In genomic region chr5:120433135-120433760, GRCm38 (mm10) we compare ENCODE assay signal across 20 mouse cellular contexts. TPM values are rescaled to one million over a fixed set of nuclear protein-coding genes. Genes with fewer than 3 reads are reported as not detected.
DNase-seq lines count a peak whose midpoint lies in the region; ATAC-seq lines count a peak whose summit lies in the region.
"Had no signal": no experiment of that assay in that cellular context is flagged by ENCODE, and none has a peak within 500 bp of the region (broad histone marks: within the 10 kb centered on the region; RNA-seq: fewer than 3 reads in every experiment).

No protein-coding gene starts in this region.

- peak overlapping the region; percentile 88; the same call in 1 of the 2 replicates for H3K27ac ChIP-seq in forebrain, embryonic 12.5 days
- H3K27ac ChIP-seq in hindbrain, embryonic 14.5 days = peak overlapping the region; percentile 95
- peak overlapping the region; percentile 97 for H3K27ac ChIP-seq in midbrain, embryonic 14.5 days (replicated peaks; ENCODE audit: low read depth, low read length)
- H3K27ac ChIP-seq: kidney, postnatal 0 days; liver, embryonic 14.5 days had no signal

- WGBS in forebrain, embryonic 12.5 days = under 1% methylated on average over 13 of the region's 13 CpGs
- WGBS in hindbrain, embryonic 14.5 days = 2% methylated on average over 13 of the region's 13 CpGs
- 1% methylated on average over 13 of the region's 13 CpGs for WGBS in midbrain, embryonic 14.5 days

- DNase-seq in ZHBTc4 (ENCODE audit: low read depth, low spot score) = peak; percentile 60
- no peak for DNase-seq in hindbrain, embryonic 14.5 days (ENCODE audit: low spot score)
- peak; percentile 62 for DNase-seq in midbrain, embryonic 14.5 days
- no peak for DNase-seq in T-cell, adult 2 months (ENCODE audit: low spot score)
- no peak for DNase-seq in kidney, postnatal 10 days
- no peak for DNase-seq in layer of hippocampus, adult 9-11 months
- no peak for DNase-seq in layer of hippocampus, postnatal 10 days (ENCODE audit: low spot score in 2 of 2)
- DNase-seq: gastrocnemius, postnatal 36 days; left cerebral cortex, postnatal 4 days; lung, postnatal 10 days; thymus, adult 18-20 months had no signal

- ATAC-seq in forebrain, embryonic 12.5 days (ENCODE audit: low FRiP score) = no peak
- no peak for ATAC-seq in hindbrain, embryonic 14.5 days (ENCODE audit: low FRiP score)
- ATAC-seq in midbrain, embryonic 14.5 days (ENCODE audit: low FRiP score, low TSS enrichment) = no peak
- ATAC-seq: activated CD4-positive, CD25-positive, alpha-beta regulatory T cell, adult 4 months had no signal

- H3K36me3 ChIP-seq in forebrain, embryonic 12.5 days (replicated peaks) = no peaks in the 10 kb centered on the region
- peaks cover 10% of the 10 kb centered on the region; the same call in 1 of the 2 replicates for H3K36me3 ChIP-seq in hindbrain, embryonic 14.5 days (replicated peaks; ENCODE audit: control insufficient read depth, insufficient read depth)
- peaks cover 17% of the 10 kb centered on the region for H3K36me3 ChIP-seq in midbrain, embryonic 14.5 days (ENCODE audit: control insufficient read depth, insufficient read depth, low read length)
- H3K36me3 ChIP-seq: G1E had no signal

- peaks cover 50% of the 10 kb centered on the region for H3K4me1 ChIP-seq in forebrain, embryonic 12.5 days
- no peaks in the 10 kb centered on the region; the same call in 1 of the 2 replicates for H3K4me1 ChIP-seq in hindbrain, embryonic 14.5 days (replicated peaks; ENCODE audit: control insufficient read depth, insufficient read depth, low read length)
- H3K4me1 ChIP-seq in midbrain, embryonic 14.5 days (ENCODE audit: control insufficient read depth, insufficient read depth, low read length) = 0 out of 2 replicates have a peak, but pooled peaks cover 6% of the 10 kb centered on the region

- H3K4me2 ChIP-seq in forebrain, embryonic 12.5 days = peak overlapping the region; percentile 74
- peak overlapping the region; percentile 71 for H3K4me2 ChIP-seq in hindbrain, embryonic 14.5 days (replicated peaks)
- H3K4me2 ChIP-seq in midbrain, embryonic 14.5 days (ENCODE audit: low read length) = peak overlapping the region; percentile 72

- H3K9me3 ChIP-seq in forebrain, embryonic 12.5 days = no peaks in the 10 kb centered on the region
- no peaks in the 10 kb centered on the region for H3K9me3 ChIP-seq in hindbrain, embryonic 14.5 days (ENCODE audit: control insufficient read depth, low read length)
- H3K9me3 ChIP-seq in midbrain, embryonic 14.5 days (ENCODE audit: control insufficient read depth, low read length) = no peaks in the 10 kb centered on the region
- H3K9me3 ChIP-seq: G1E had no signal

- H3K4me3 ChIP-seq in forebrain, embryonic 12.5 days (replicated peaks) = peak overlapping the region; percentile 49
- H3K4me3 ChIP-seq in hindbrain, embryonic 14.5 days (replicated peaks; ENCODE audit: low read length) = peak overlapping the region; percentile 77
- peak overlapping the region; percentile 44 for H3K4me3 ChIP-seq in midbrain, embryonic 14.5 days (replicated peaks; ENCODE audit: low read depth, low read length)

- peak overlapping the region; percentile 68 for H3K9ac ChIP-seq in forebrain, embryonic 12.5 days
- H3K9ac ChIP-seq in hindbrain, embryonic 14.5 days = peak overlapping the region; percentile 95
- peak overlapping the region; percentile 92 for H3K9ac ChIP-seq in midbrain, embryonic 14.5 days (replicated peaks; ENCODE audit: low read length)
- H3K9ac ChIP-seq: liver, embryonic 14.5 days had no signal

- peaks cover 97% of the 10 kb centered on the region for H3K27me3 ChIP-seq in forebrain, embryonic 12.5 days
- H3K27me3 ChIP-seq in hindbrain, embryonic 14.5 days (ENCODE audit: control insufficient read depth, insufficient read depth, low read length) = peaks cover 82% of the 10 kb centered on the region
- peaks cover 65% of the 10 kb centered on the region for H3K27me3 ChIP-seq in midbrain, embryonic 14.5 days (ENCODE audit: control insufficient read depth, insufficient read depth, low read length)

RNA-seq across cellular contexts. Expression of gene Lhx5, which starts 1.7 kb away (rescaled TPM):
- polyA plus RNA-seq in forebrain, embryonic 12.5 days (2016; fragmentation: Nextera tagmentation; extraction: Ambion mirVana) = 23.8 and 26.6 TPM in 2 replicates
- 20.4 and 23.1 TPM in 2 replicates for polyA plus RNA-seq in hindbrain, embryonic 14.5 days (2014; fragmentation: Nextera tagmentation; extraction: Ambion mirVana)
- 34.1 and 44.9 TPM in 2 replicates for polyA plus RNA-seq in midbrain, embryonic 14.5 days (2014; fragmentation: Nextera tagmentation; extraction: Ambion mirVana)
- under 1 TPM; 0.50 to 0.67 TPM for total RNA-seq in layer of hippocampus, postnatal 10 days (2021)
- total RNA-seq: gastrocnemius, postnatal 36 days; layer of hippocampus, postnatal 25 days had no signal
- polyA plus RNA-seq: activated CD4-positive, CD25-positive, alpha-beta regulatory T cell, adult 4 months; G1E; heart, embryonic 14.5 days; intestine, embryonic 14.5 days; kidney, postnatal 0 days; liver, embryonic 14.5 days had no signal

RNA-seq across cellular contexts. Expression of gene Sdsl, which starts 39.4 kb away (rescaled TPM):
- polyA plus RNA-seq in forebrain, embryonic 12.5 days (2016; fragmentation: Nextera tagmentation; extraction: Ambion mirVana) = 4.5 and 5.1 TPM in 2 replicates
- 6.1 and 7.7 TPM in 2 replicates for polyA plus RNA-seq in hindbrain, embryonic 14.5 days (2014; fragmentation: Nextera tagmentation; extraction: Ambion mirVana)
- polyA plus RNA-seq in midbrain, embryonic 14.5 days (2014; fragmentation: Nextera tagmentation; extraction: Ambion mirVana) = 6.0 TPM in 2 replicates
- 1 to 10 TPM; 6.1 to 7.1 TPM for total RNA-seq in layer of hippocampus, postnatal 10 days (2021)
- polyA plus RNA-seq: activated CD4-positive, CD25-positive, alpha-beta regulatory T cell, adult 4 months had no signal

RNA-seq across cellular contexts. Expression of gene Sds, which starts 43.1 kb away (rescaled TPM):
- polyA plus RNA-seq in forebrain, embryonic 12.5 days (2016; fragmentation: Nextera tagmentation; extraction: Ambion mirVana) = not detected in 2 replicates
- not detected in 2 replicates for polyA plus RNA-seq in hindbrain, embryonic 14.5 days (2014; fragmentation: Nextera tagmentation; extraction: Ambion mirVana)
- 0.55 TPM in 1 of 2 replicates, not detected in the other for polyA plus RNA-seq in midbrain, embryonic 14.5 days (2014; fragmentation: Nextera tagmentation; extraction: Ambion mirVana)
- total RNA-seq in layer of hippocampus, postnatal 10 days (2021) = not detected
- total RNA-seq: G1E; left cerebral cortex, postnatal 4 days had no signal
- polyA plus RNA-seq: activated CD4-positive, CD25-positive, alpha-beta regulatory T cell, adult 4 months; embryonic facial prominence, embryonic 11.5 days; G1E; heart, embryonic 14.5 days; intestine, embryonic 14.5 days; kidney, postnatal 0 days had no signal

Comparison
In these comparisons a context has a peak if more than half of its experiments do, and no peak if none do; other contexts are left out.
1. DNase-seq: peak in ZHBTc4 (single experiment) and midbrain, embryonic 14.5 days (single experiment); none in hindbrain, embryonic 14.5 days (single experiment), T-cell, adult 2 months (single experiment), kidney, postnatal 10 days (single experiment), layer of hippocampus, adult 9-11 months (single experiment) and layer of hippocampus, postnatal 10 days (0 of 2).
2. Peak in every context shown above with its lines, with median percentiles within 50 percentile points of each other: H3K27ac ChIP-seq, H3K4me2 ChIP-seq, H3K4me3 ChIP-seq and H3K9ac ChIP-seq.